ENCODE assay signal across 11 mouse cellular contexts in the genomic region with DNA sequence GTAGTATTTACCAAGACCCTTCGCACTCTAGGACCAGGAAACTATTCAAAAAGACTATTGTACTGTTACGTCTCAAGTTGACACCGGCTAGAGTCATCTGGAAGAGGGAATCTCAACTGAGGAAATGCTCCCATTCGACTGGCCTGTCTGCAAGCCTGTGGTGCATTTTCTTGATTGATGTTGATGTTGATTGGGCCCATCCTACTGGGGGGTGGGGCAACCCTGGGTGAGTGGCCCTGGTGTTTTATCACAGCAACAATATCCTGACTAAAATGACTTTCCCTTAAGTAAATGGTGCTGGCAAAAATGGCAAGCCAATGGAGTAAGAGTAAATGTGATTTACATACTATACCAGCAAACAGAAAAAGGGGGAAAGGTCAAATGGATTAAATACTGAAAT.
"Had no signal": no experiment of that assay in that cellular context is flagged by ENCODE, and none has a peak within 500 bp of the region (broad histone marks: within the 10 kb centered on the region; RNA-seq: fewer than 3 reads in every experiment).

No protein-coding gene starts in this region.

- DNase-seq: kidney, postnatal 25 days; layer of hippocampus, adult 9-11 months; layer of hippocampus, postnatal 36 days; liver, embryonic 13.5 days; lung, adult 2 months; lung, postnatal 14 days; lung, postnatal 4 days; midbrain, embryonic 14.5 days; thymus, adult 2 months; thymus, postnatal 14 days; thymus, postnatal 4 days had no signal
